Mouse (Mus musculus) lung, adult 2 months (tissue): ENCODE data around the gene Dhx32.

Experiments
- CTCF ChIP-seq: fragments of 200-500 bp; IDR thresholded peaks from 2 replicates; pipeline ENCODE4 v1.5.1; 2011; ENCODE audit warnings: mild to moderate bottlenecking, low read length, control low read depth; ENCODE audit not compliant: insufficient read depth
- POLR2A ChIP-seq: fragments of 200-500 bp; IDR thresholded peaks from 2 replicates; pipeline ENCODE4 v1.6.1; 2011; ENCODE audit warnings: low read depth, mild to moderate bottlenecking, control low read depth, low read length, borderline replicate concordance; ENCODE audit errors: extremely low read depth

DNA sequence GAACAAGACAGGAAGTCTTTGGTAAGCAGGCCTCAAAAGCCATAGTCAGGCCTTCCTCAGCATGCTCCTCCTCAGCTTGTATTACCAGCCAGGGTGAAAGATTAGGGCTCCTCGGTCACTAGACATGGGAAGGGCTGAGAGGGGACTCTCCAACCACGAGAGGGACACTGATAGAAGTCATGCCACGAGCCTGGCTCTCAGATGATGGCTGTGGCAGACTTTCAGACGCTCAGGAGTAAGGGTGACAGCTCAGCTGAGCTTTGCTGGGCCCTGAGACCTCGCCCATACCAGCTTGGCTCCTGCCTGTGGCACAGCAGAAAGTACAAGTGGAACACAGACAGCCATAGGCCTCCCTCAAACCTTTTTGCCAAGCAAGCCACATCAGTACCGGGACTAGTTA, 55.5 kb downstream of the Dhx32 start:
- no peak for TF ChIP-seq CTCF
- no peak for TF ChIP-seq POLR2A
